ENCODE assay signal across 23 mouse cellular contexts in genomic region chr3:56863591-56863990, GRCm38 (mm10).
"Had no signal": no experiment of that assay in that cellular context is flagged by ENCODE, and none has a peak within 500 bp of the region (broad histone marks: within the 10 kb centered on the region; RNA-seq: fewer than 3 reads in every experiment).

No protein-coding gene starts in this region.

- H3K4me3 ChIP-seq: heart, adult 2 months; heart, embryonic 13.5 days; heart, embryonic 15.5 days; hindbrain, embryonic 13.5 days; hindbrain, embryonic 15.5 days; kidney, embryonic 15.5 days; layer of hippocampus, adult 2 months; limb, embryonic 10.5 days; limb, embryonic 12.5 days; liver, embryonic 13.5 days had no signal

- DNase-seq: gastrocnemius, postnatal 14 days; gastrocnemius, postnatal 36 days; heart, adult 11 months; heart, adult 2 months; heart, postnatal 14 days; heart, postnatal 36 days; kidney, adult 11 months; kidney, adult 2 months; kidney, adult 9 months; kidney, postnatal 14 days; kidney, postnatal 36 days; liver; liver, embryonic 13.5 days had no signal

- H3K27ac ChIP-seq: heart, adult 2 months; heart, embryonic 13.5 days; heart, embryonic 15.5 days; hindbrain, embryonic 13.5 days; hindbrain, embryonic 15.5 days; hindbrain, postnatal 0 days; kidney, embryonic 15.5 days; kidney, postnatal 0 days; layer of hippocampus, adult 2 months; limb, embryonic 10.5 days; limb, embryonic 12.5 days; liver, embryonic 13.5 days had no signal
